Mouse (Mus musculus) brain, embryonic 14.5 days (tissue): ENCODE data around the gene Fgf11. TPM values are rescaled to one million over a fixed set of nuclear protein-coding genes. Genes with fewer than 3 reads are reported as not detected.
A peak's percentile ranks its signal among the peaks of the same experiment; 100 is the strongest.

Source experiments
- DNase-seq: peaks from one replicate; pipeline ENCODE4 v3.0.0-alpha.2; 2011; ENCODE audit warnings: low read depth
- CTCF ChIP-seq: fragments of 200-500 bp; IDR thresholded peaks from 2 replicates; pipeline ENCODE4 v1.5.1; 2012; ENCODE audit warnings: inconsistent platforms, mild to moderate bottlenecking, moderate library complexity, borderline replicate concordance; ENCODE audit not compliant: insufficient read depth, insufficient read length; ENCODE audit errors: extremely low read depth
- POLR2A ChIP-seq: fragments of 200-500 bp; IDR thresholded peaks from 2 replicates; pipeline ENCODE4 v1.6.1; 2012; ENCODE audit warnings: mild to moderate bottlenecking, inconsistent platforms, borderline replicate concordance; ENCODE audit not compliant: poor library complexity, insufficient read depth, insufficient read length, severe bottlenecking; ENCODE audit errors: extremely low read depth
- polyA plus RNA-seq: library from polyadenylated mRNA; depleted of rRNA; stranded (reverse); fragments of >200 nt; gene quantifications from 2 replicates; pipeline ENCODE4 v1.2.3, GENCODE M21; 2012

Gene Fgf11
- polyA plus RNA-seq, 1 experiment: 20.4 TPM

- no peak for DNase-seq
- TF ChIP-seq POLR2A (no peak), CTCF (no peak)
These were observed 6.0 kb upstream of the Fgf11 start for GRCm38 (mm10) chr11:69807641-69808040.

- TF ChIP-seq CTCF (no peak), POLR2A (no peak)
These were observed 4.7 kb upstream of the Fgf11 start for GRCm38 (mm10) chr11:69806378-69806777.

GRCm38 (mm10) chr11:69804972-69805909 lies 3.6 kb upstream of the Fgf11 start, which contains the start of gene Tmem102:
Gene Tmem102, minus strand, starts transcription at chr11:69805624.
- TF ChIP-seq POLR2A (no peak), CTCF (no peak)
- no peak for DNase-seq

More at GRCm38 (mm10) chr11:69806378-69806777, 4.7 kb upstream of the Fgf11 start:
- DNase-seq: no peak

GRCm38 (mm10) chr11:69804652-69804940 lies 2.9 kb upstream of the Fgf11 start:
- DNase-seq: peak; percentile 14
- TF ChIP-seq CTCF (no peak), POLR2A (no peak)

GRCm38 (mm10) chr11:69803786-69804651 lies 2.4 kb upstream of the Fgf11 start:
- peak; percentile 56 for TF ChIP-seq CTCF
- no peak for TF ChIP-seq POLR2A
- peak; percentile 84 for DNase-seq

- no peak for DNase-seq
- no peak for TF ChIP-seq POLR2A
- TF ChIP-seq CTCF: no peak
These were observed 1.7 kb upstream of the Fgf11 start for GRCm38 (mm10) chr11:69803328-69803727.

GRCm38 (mm10) chr11:69802648-69803105 lies 1.0 kb upstream of the Fgf11 start:
- TF ChIP-seq POLR2A (0 out of 2 replicates have a peak, but pooled peaks have one; percentile 27), CTCF (no peak)
- peak; percentile 91 for DNase-seq

- TF ChIP-seq POLR2A: 0 out of 2 replicates have a peak, but pooled peaks have one; percentile 11
- no peak for TF ChIP-seq CTCF
- peak; percentile 96 for DNase-seq
These were observed 1.1 kb downstream of the Fgf11 start for GRCm38 (mm10) chr11:69800392-69801197.

- DNase-seq: no peak
- TF ChIP-seq POLR2A (no peak), CTCF (no peak)
These were observed 1.6 kb downstream of the Fgf11 start for GRCm38 (mm10) chr11:69800138-69800391.

- DNase-seq: peak; percentile 82
- TF ChIP-seq CTCF (no peak), POLR2A (no peak)
These were observed 2.1 kb downstream of the Fgf11 start for GRCm38 (mm10) chr11:69799394-69800137.
